ENCODE assay signal across 25 mouse cellular contexts in genomic region chr10:53150916-53151315, GRCm38 (mm10).
"Had no signal": no experiment of that assay in that cellular context is flagged by ENCODE, and none has a peak within 500 bp of the region (broad histone marks: within the 10 kb centered on the region; RNA-seq: fewer than 3 reads in every experiment).

No protein-coding gene starts in this region.

- H3K4me3 ChIP-seq: gastrocnemius, adult 2 months; heart, embryonic 10.5 days; heart, embryonic 12.5 days; hindbrain, embryonic 10.5 days; hindbrain, embryonic 12.5 days; intestine, embryonic 15.5 days; layer of hippocampus, adult 2 months; limb, embryonic 13.5 days; limb, embryonic 15.5 days; liver, embryonic 13.5 days; liver, embryonic 15.5 days had no signal

- H3K9me3 ChIP-seq: heart, embryonic 10.5 days; hindbrain, embryonic 10.5 days; hindbrain, embryonic 12.5 days; intestine, embryonic 15.5 days; limb, embryonic 13.5 days; limb, embryonic 15.5 days; liver, embryonic 13.5 days; liver, embryonic 15.5 days had no signal

- H3K9ac ChIP-seq: heart, embryonic 12.5 days; hindbrain, embryonic 12.5 days; hindbrain, embryonic 14.5 days; intestine, embryonic 15.5 days; limb, embryonic 13.5 days; limb, embryonic 15.5 days; liver, embryonic 13.5 days; liver, embryonic 15.5 days had no signal

- H3K27me3 ChIP-seq: heart, embryonic 12.5 days; hindbrain, embryonic 12.5 days; intestine, embryonic 15.5 days; limb, embryonic 13.5 days; limb, embryonic 15.5 days; liver, embryonic 13.5 days; liver, embryonic 15.5 days had no signal

- H3K4me1 ChIP-seq: heart, embryonic 10.5 days; heart, embryonic 12.5 days; hindbrain, embryonic 10.5 days; hindbrain, embryonic 12.5 days; intestine, embryonic 15.5 days; limb, embryonic 13.5 days; limb, embryonic 15.5 days; liver, embryonic 13.5 days; liver, embryonic 15.5 days had no signal

- H3K27ac ChIP-seq: gastrocnemius, adult 2 months; heart, embryonic 10.5 days; hindbrain, embryonic 10.5 days; hindbrain, embryonic 12.5 days; hindbrain, embryonic 14.5 days; intestine, embryonic 15.5 days; layer of hippocampus, adult 2 months; limb, embryonic 13.5 days; limb, embryonic 15.5 days; liver, embryonic 13.5 days; liver, embryonic 15.5 days had no signal

- DNase-seq: gastrocnemius, adult 2 months; gastrocnemius, postnatal 10 days; gastrocnemius, postnatal 25 days; heart, adult 18-20 months; heart, postnatal 10 days; heart, postnatal 4 days; kidney, adult 18-20 months; kidney, adult 8-10 months; kidney, postnatal 10 days; kidney, postnatal 25 days; kidney, postnatal 4 days; layer of hippocampus, adult 9-11 months; layer of hippocampus, postnatal 36 days; left cerebral cortex, postnatal 4 days; liver, embryonic 13.5 days had no signal

- H3K36me3 ChIP-seq: heart, embryonic 10.5 days; heart, embryonic 12.5 days; hindbrain, embryonic 10.5 days; hindbrain, embryonic 12.5 days; intestine, embryonic 15.5 days; limb, embryonic 13.5 days; limb, embryonic 15.5 days; liver, embryonic 13.5 days; liver, embryonic 15.5 days had no signal
